Mouse (Mus musculus) large intestine, adult 2 months (tissue): ENCODE measurements at regions not wholly inside any gene's neighbourhood (a gene's known extent, or its start where the extent isn't known, plus 50 kb on each side); places are given as distances from the start of the nearest gene placed in this dataset.

Experiments
- DNase-seq: peaks from one replicate; pipeline ENCODE4 v3.0.0-alpha.2; 2012; ENCODE audit warnings: low read depth, low spot score
- WGBS: fragments of 180-500 bp; shearing (Covaris S2); methylation state at CpG from one replicate; pipeline ENCODE4 v1.1.7; 2018; 5-methylcytosine and 5-hydroxymethylcytosine counted together

GRCm38 (mm10) chr13:119256350-119256749, 172.1 kb upstream of the Paip1 start:
- 42% methylated on average over 6 of the region's 6 CpGs for WGBS
- DNase-seq, result no peak

GRCm38 (mm10) chr13:119258515-119258914, 169.9 kb upstream of the Paip1 start:
- WGBS, result 49% methylated on average over 9 of the region's 9 CpGs
- no peak for DNase-seq

DNA sequence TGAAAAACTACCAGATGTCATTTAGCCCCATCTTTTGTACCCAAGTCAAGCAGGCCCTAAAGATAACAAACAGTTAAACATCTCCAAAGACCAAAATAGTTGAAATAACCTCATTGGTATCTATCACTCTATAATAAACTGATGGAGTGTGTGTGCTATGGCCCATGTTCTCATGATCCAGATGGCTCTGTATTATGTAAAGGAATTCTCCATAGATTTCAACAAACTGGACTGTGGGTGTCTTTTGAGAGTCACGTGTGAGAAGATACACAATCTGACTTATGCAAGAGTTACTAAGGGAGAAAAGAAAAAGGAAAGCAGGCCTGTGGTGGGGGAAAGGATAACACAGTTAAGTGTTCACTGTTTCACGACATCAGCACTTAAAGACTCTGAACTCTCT, 164.8 kb upstream of the Paip1 start:
- DNase-seq, result no peak
- WGBS, result 41% methylated on average over 2 of the region's 2 CpGs

DNA sequence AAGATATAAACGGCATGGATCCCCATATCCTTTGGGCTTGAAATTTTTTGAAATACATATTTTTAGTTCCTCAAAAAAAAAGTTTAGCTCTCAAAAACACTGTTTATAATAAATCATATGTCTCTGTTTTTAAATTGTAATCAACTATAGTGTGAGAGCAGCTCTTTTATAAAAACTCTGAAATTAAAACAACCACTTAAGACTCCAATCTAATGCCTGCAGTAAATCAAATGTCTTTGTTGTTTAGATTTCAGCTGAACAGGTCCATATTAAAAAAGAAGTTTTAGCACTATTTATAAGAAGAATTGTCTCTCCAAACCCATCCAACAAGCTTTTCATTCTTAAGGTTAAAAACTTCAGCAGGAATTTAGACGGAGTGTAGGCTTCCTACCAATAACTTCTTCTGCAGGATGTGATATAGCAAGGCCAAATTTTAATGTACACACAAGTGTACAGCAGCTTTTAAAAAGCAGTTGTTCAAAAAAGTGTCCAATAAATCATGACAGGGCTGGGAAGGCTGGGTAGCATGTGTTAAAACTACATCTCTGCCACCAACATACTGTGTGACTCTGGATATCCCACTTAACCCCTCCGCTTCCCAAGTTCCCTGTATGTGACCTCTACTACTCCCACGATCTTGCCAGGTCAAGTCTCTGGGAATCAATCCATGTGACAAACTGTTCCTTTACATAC, 160.6 kb upstream of the Paip1 start:
- no peak for DNase-seq
- WGBS, result 65% methylated on average over 4 of the region's 4 CpGs

- WGBS, result 54% methylated on average over 10 of the region's 10 CpGs
Observed at GRCm38 (mm10) chr13:119268301-119268675, 160.1 kb upstream of the Paip1 start.

DNA sequence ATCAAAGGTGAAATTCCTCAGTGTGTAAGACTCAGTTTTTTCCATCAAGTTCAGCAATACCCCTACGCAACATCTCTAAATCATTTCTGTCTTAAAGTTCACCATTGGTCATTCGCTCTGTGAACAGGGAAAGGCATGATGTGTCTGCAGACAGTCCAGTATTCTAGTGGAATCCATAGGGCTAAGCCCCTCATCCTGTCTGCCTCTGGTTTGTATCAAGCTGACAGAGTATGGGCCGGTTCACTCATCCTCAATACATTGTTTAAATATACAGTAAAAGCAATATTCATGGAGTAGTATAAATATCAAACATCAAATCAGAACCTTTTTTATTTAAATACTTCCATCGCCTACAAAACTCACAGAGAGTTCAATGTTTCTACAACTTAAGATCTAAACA, 152.9 kb upstream of the Paip1 start:
- DNase-seq, result no peak
- 83% methylated on average over 4 of the region's 4 CpGs for WGBS

More at GRCm38 (mm10) chr13:119268301-119268675, 160.1 kb upstream of the Paip1 start:
- no peak for DNase-seq

- WGBS, result 68% methylated on average over 13 of the region's 13 CpGs
- no peak for DNase-seq
Observed at GRCm38 (mm10) chr13:119277308-119277948, 151.0 kb upstream of the Paip1 start.

DNA sequence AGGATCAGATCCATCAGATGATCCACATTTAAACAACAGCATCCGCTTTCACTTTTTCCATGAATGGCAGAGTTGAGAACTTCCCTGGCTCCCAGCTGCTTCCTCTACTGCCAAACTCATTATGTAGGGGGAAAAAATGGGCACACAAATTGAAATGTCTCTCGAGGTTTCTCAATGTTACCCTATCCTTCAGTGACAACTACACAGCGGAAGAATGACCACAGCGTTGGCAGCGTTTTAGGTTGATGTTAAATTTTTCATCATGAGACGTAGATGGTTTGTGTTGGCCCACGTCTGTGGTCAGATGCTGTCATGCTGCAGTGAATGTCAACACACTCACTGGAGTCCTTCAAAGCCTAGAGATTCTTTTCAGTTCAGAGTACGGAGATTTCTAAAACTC, 149.0 kb upstream of the Paip1 start:
- no peak for DNase-seq
- 80% methylated on average over 8 of the region's 8 CpGs for WGBS

DNA sequence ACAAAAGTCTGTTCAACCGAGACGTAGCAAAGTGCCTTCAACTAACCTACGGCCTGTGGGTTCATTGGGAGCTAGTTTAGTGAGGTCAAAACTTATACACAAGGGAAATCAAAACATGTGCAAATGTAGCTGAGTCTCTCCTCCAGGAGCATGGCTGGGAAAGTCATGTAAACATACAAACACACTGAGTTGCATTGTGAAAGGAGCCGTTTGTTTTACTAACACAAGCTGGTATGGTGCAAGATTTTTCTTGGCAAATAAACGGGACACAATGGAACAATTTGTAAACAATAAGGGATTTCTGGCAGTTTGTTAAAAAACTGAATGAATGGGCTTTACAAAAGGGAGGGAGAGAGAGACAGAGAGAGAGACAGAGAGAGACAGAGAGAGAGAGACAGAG, 147.8 kb upstream of the Paip1 start:
- WGBS, result 60% methylated on average over 5 of the region's 5 CpGs
- no peak for DNase-seq

GRCm38 (mm10) chr13:119283448-119283847, 145.0 kb upstream of the Paip1 start:
- WGBS, result 34% methylated on average over 6 of the region's 6 CpGs
- DNase-seq, result peak; percentile 39

- 80% methylated on average over 1 of the region's 1 CpGs for WGBS
- no peak for DNase-seq
Observed at GRCm38 (mm10) chr13:119309238-119309637, 119.2 kb upstream of the Paip1 start.

DNA sequence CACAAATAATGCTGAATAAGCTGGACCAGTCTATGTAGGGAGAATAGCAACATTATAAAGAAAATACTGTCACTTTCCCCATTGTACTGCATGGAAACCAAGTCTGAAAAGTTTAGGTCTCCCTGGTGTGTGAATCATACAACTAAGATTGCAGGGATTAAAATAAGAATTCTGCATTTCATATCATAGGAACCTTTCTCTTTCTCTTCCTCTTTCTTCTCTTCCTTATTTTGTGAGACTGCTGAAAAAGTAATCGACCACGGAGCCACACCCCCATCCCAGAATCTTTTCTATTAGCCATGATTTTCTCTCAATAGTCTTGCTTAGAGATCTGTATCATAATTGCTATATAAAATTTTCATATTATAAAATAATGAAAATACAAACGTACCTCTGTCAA, 118.4 kb upstream of the Paip1 start:
- DNase-seq, result no peak
- WGBS, result 82% methylated on average over 3 of the region's 3 CpGs

GRCm38 (mm10) chr13:119314356-119314755, 114.0 kb upstream of the Paip1 start:
- 80% methylated on average over 3 of the region's 3 CpGs for WGBS

DNA sequence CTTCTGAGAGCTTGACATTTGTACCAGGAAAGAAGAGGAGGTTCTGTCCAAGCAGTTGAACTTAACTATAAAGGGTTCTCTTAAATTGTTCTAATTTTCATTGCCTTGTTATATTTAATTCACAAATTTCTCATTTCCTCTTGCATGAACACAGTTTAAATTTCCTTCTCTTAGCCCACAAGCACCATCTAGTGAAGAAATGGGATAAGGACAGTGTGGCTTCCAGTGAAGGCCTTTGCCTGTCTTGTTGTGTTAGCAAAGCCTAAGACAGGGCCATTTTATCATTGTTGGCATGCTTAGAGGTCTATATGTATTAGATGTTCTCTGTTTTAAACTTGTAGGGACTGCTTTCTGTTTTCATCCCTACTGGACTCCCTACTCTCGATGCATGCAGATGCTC, 110.0 kb upstream of the Paip1 start:
- no peak for DNase-seq
- 79% methylated on average over 1 of the region's 1 CpGs for WGBS

More at GRCm38 (mm10) chr13:119314356-119314755, 114.0 kb upstream of the Paip1 start:
- DNase-seq, result no peak

DNA sequence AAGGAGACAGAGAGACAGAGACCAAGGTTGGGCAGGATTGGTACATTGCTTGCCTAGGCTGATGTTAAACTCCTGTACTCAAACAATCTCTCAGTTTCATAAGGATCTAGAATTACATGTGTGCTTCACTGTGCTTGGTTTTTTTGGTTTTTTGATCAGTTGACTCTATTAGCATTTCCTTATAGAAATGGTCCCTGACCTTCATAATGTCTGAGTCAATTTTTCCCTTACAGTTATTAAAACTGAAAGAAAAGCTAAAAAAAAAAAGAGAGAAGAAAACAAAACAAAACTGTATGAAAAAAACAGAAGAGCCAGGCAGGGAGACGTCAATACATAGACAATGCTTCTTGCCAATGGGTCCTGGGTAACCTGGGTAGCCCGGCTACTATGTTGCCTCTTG, 102.9 kb upstream of the Paip1 start:
- WGBS, result 91% methylated on average over 2 of the region's 2 CpGs
- DNase-seq, result no peak

GRCm38 (mm10) chr13:119326877-119327625, 101.3 kb upstream of the Paip1 start:
- 83% methylated on average over 5 of the region's 5 CpGs for WGBS
- no peak for DNase-seq

DNA sequence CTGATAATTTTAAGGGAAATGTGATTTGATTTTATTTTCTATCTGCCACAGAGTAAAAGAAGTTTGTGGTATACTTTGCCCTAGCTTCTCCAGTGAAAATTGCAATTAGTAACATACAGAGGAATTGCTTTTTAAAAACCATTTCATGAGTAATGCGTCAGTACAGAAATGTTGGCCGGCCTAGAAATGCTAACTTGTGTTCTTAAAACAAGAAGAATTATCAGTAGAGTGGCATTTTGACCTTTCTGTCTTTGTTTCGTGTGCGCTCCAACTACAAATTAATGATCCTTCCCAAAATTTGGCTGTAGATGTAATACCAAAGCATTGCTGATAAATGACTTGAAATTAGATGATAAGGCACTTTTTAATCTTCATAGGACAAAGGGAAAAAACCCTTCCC, 99.7 kb upstream of the Paip1 start:
- no peak for DNase-seq
- WGBS, result 89% methylated on average over 4 of the region's 4 CpGs

- DNase-seq, result no peak
Observed at GRCm38 (mm10) chr13:119331815-119332214, 96.6 kb upstream of the Paip1 start.

DNA sequence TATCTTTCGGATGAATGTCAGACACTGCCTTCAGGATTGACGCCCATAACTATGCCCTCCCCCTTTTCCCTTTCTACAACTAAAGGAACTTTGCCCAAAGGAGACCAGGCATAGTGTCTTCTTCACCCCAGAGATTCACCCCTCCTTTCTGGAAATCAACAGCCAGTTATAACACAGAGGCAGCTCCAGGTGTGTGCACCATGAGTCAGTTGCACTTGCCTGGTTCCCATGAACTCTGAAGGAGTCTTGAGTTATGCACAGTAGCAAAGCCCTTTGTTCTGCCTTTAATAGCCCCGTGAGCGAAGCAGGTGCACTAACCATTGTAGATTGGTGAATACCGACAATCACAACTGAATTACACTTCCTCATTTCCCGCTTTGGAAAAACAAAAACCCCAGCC, 94.5 kb upstream of the Paip1 start:
- DNase-seq, result peak; percentile 22
- WGBS, result 33% methylated on average over 6 of the region's 6 CpGs

More at GRCm38 (mm10) chr13:119331815-119332214, 96.6 kb upstream of the Paip1 start:
- WGBS, result 90% methylated on average over 3 of the region's 3 CpGs

GRCm38 (mm10) chr13:119337861-119338260, 90.5 kb upstream of the Paip1 start:
- DNase-seq, result no peak
- 62% methylated on average over 5 of the region's 5 CpGs for WGBS

DNA sequence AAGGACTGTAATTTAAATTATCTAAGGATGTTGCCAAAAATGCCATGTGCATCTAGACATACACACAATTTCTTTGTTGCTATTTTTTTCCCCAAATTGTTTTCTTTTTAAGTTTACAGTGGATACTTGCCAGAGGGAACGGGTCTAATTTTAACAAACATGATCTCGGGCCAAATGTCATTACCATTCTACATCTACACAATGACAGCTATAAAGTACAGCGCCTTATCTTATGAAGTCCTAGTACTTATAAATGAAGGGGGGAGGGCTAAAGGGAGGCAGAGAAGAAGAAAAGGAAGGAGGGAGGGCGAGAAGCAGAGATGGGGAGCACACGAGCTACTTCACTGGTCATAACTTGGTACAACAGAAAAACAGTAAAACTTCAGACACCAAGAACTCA, 89.4 kb upstream of the Paip1 start:
- 21% methylated on average over 5 of the region's 5 CpGs for WGBS
- no peak for DNase-seq
